Mouse (Mus musculus): ENCODE measurements around the gene Prtg. TPM values are rescaled to one million over a fixed set of nuclear protein-coding genes. Genes with fewer than 3 reads are reported as not detected.

Prtg gene
- polyA plus RNA-seq, 1 experiment from 2014 or later: 1.3 TPM

- Histone ChIP-seq H3K9ac (no peak overlapping the region), H3K4me2 (peak overlapping the region; percentile 32), H3K27ac (ENCODE audit: low read depth) (no peak overlapping the region), H3K9me3 (ENCODE audit: low read depth, low read length) (no peaks in the 10 kb centered on the region), H3K27me3 (ENCODE audit: insufficient read depth, low read length) (no peaks in the 10 kb centered on the region), H3K36me3 (ENCODE audit: insufficient read depth) (no peaks in the 10 kb centered on the region), H3K4me3 (ENCODE audit: low read depth, low read length) (no peak overlapping the region), H3K4me1 (ENCODE audit: insufficient read depth) (peaks cover 7% of the 10 kb centered on the region; the same call in 1 of the 2 replicates)
- no peak for ATAC-seq (ENCODE audit: insufficient read depth)
- WGBS: 20% methylated on average over 6 of the region's 6 CpGs
- DNase-seq: peak; percentile 51
- TF ChIP-seq CTCF (IDR thresholded peaks at IDR 0.05; ENCODE audit: low read depth): no peak
Measured at GRCm38 (mm10) chr9:72791681-72792080, 15.0 kb upstream of the Prtg start.

GRCm38 (mm10) chr9:72795243-72795642, 11.4 kb upstream of the Prtg start:
- H3K4me3 ChIP-seq (ENCODE audit: low read depth, low read length): no peak overlapping the region
- ATAC-seq (ENCODE audit: insufficient read depth) (no peak), DNase-seq (no peak)
- no peak overlapping the region for H3K9ac ChIP-seq
- H3K4me1 ChIP-seq (ENCODE audit: insufficient read depth): peaks cover 7% of the 10 kb centered on the region; the same call in 1 of the 2 replicates
- WGBS: 77% methylated on average over 3 of the region's 3 CpGs
- no peak for TF ChIP-seq CTCF (IDR thresholded peaks at IDR 0.05; ENCODE audit: low read depth)
- H3K36me3 ChIP-seq (ENCODE audit: insufficient read depth): no peaks in the 10 kb centered on the region
- no peaks in the 10 kb centered on the region for H3K9me3 ChIP-seq (ENCODE audit: low read depth, low read length)
- no peak overlapping the region for H3K4me2 ChIP-seq
- H3K27ac ChIP-seq (ENCODE audit: low read depth): no peak overlapping the region
- no peaks in the 10 kb centered on the region for H3K27me3 ChIP-seq (ENCODE audit: insufficient read depth, low read length)

GRCm38 (mm10) chr9:72797136-72797621, 9.5 kb upstream of the Prtg start:
- Histone ChIP-seq H3K9ac (no peak overlapping the region), H3K4me3 (ENCODE audit: low read depth, low read length) (no peak overlapping the region), H3K27ac (ENCODE audit: low read depth) (no peak overlapping the region), H3K27me3 (ENCODE audit: insufficient read depth, low read length) (no peaks in the 10 kb centered on the region), H3K9me3 (ENCODE audit: low read depth, low read length) (no peaks in the 10 kb centered on the region), H3K36me3 (ENCODE audit: insufficient read depth) (no peaks in the 10 kb centered on the region), H3K4me1 (ENCODE audit: insufficient read depth) (no peaks in the 10 kb centered on the region), H3K4me2 (peak overlapping the region; percentile 45; the same call in 1 of the 2 replicates)
- DNase-seq (peak; percentile 73), ATAC-seq (ENCODE audit: insufficient read depth) (peak; percentile 80)
- 21% methylated on average over 9 of the region's 9 CpGs for WGBS
- TF ChIP-seq CTCF (IDR thresholded peaks at IDR 0.05; ENCODE audit: low read depth): no peak

- Histone ChIP-seq H3K4me3 (ENCODE audit: low read depth, low read length) (no peak overlapping the region), H3K27me3 (ENCODE audit: insufficient read depth, low read length) (no peaks in the 10 kb centered on the region), H3K36me3 (ENCODE audit: insufficient read depth) (no peaks in the 10 kb centered on the region), H3K27ac (ENCODE audit: low read depth) (no peak overlapping the region), H3K4me1 (ENCODE audit: insufficient read depth) (no peaks in the 10 kb centered on the region), H3K9ac (no peak overlapping the region), H3K4me2 (no peak overlapping the region), H3K9me3 (ENCODE audit: low read depth, low read length) (no peaks in the 10 kb centered on the region)
- DNase-seq (no peak), ATAC-seq (ENCODE audit: insufficient read depth) (no peak)
- 51% methylated on average over 4 of the region's 4 CpGs for WGBS
- TF ChIP-seq CTCF (IDR thresholded peaks at IDR 0.05; ENCODE audit: low read depth): no peak
Measured at GRCm38 (mm10) chr9:72803280-72803679, 3.4 kb upstream of the Prtg start.

GRCm38 (mm10) chr9:72806146-72806545, 528 bp upstream of the Prtg start:
- WGBS: 10% methylated on average over 14 of the region's 14 CpGs
- no peaks in the 10 kb centered on the region for H3K9me3 ChIP-seq (ENCODE audit: low read depth, low read length)
- H3K27me3 ChIP-seq (ENCODE audit: insufficient read depth, low read length): no peaks in the 10 kb centered on the region
- H3K36me3 ChIP-seq (ENCODE audit: insufficient read depth): no peaks in the 10 kb centered on the region
- DNase-seq (peak; percentile 25), ATAC-seq (ENCODE audit: insufficient read depth) (no peak)
- no peak for TF ChIP-seq CTCF (IDR thresholded peaks at IDR 0.05; ENCODE audit: low read depth)
- no peaks in the 10 kb centered on the region for H3K4me1 ChIP-seq (ENCODE audit: insufficient read depth)
- H3K4me3 ChIP-seq (ENCODE audit: low read depth, low read length): peak overlapping the region; percentile 73
- no peak overlapping the region for H3K9ac ChIP-seq
- H3K4me2 ChIP-seq: peak overlapping the region; percentile 97
- no peak overlapping the region for H3K27ac ChIP-seq (ENCODE audit: low read depth)

GRCm38 (mm10) chr9:72807420-72808005, 839 bp downstream of the Prtg start:
- Histone ChIP-seq H3K27me3 (ENCODE audit: insufficient read depth, low read length) (no peaks in the 10 kb centered on the region), H3K9ac (peak overlapping the region; percentile 80), H3K4me2 (peak overlapping the region; percentile 97), H3K27ac (ENCODE audit: low read depth) (peak overlapping the region; percentile 79), H3K4me1 (ENCODE audit: insufficient read depth) (peaks cover under 1% of the 10 kb centered on the region; the same call in 1 of the 2 replicates), H3K9me3 (ENCODE audit: low read depth, low read length) (no peaks in the 10 kb centered on the region), H3K4me3 (ENCODE audit: low read depth, low read length) (peak overlapping the region; percentile 73), H3K36me3 (ENCODE audit: insufficient read depth) (no peaks in the 10 kb centered on the region)
- TF ChIP-seq CTCF (IDR thresholded peaks at IDR 0.05; ENCODE audit: low read depth): peak; percentile 11; the same call in 1 of the 2 replicates
- under 1% methylated on average over 52 of the region's 52 CpGs for WGBS
- peak; percentile 75 for ATAC-seq (ENCODE audit: insufficient read depth)
- peak; percentile 75 for DNase-seq

GRCm38 (mm10) chr9:72808176-72808575, 1.5 kb downstream of the Prtg start:
- peak overlapping the region; percentile 73 for H3K4me3 ChIP-seq (ENCODE audit: low read depth, low read length)
- peak overlapping the region; percentile 80; the same call in 1 of the 2 replicates for H3K9ac ChIP-seq
- WGBS: 7% methylated on average over 6 of the region's 6 CpGs
- no peaks in the 10 kb centered on the region for H3K27me3 ChIP-seq (ENCODE audit: insufficient read depth, low read length)
- ATAC-seq (ENCODE audit: insufficient read depth): no peak
- peak overlapping the region; percentile 97 for H3K4me2 ChIP-seq
- TF ChIP-seq CTCF (IDR thresholded peaks at IDR 0.05; ENCODE audit: low read depth): no peak
- H3K27ac ChIP-seq (ENCODE audit: low read depth): no peak overlapping the region
- no peaks in the 10 kb centered on the region for H3K9me3 ChIP-seq (ENCODE audit: low read depth, low read length)
- no peaks in the 10 kb centered on the region for H3K36me3 ChIP-seq (ENCODE audit: insufficient read depth)
- H3K4me1 ChIP-seq (ENCODE audit: insufficient read depth): peaks cover 6% of the 10 kb centered on the region; the same call in 1 of the 2 replicates
- DNase-seq: peak; percentile 56
